Comparison of ENCODE assay signal across 29 mouse cellular contexts in genomic region chr16:12010136-12010535, GRCm38 (mm10). TPM values are rescaled to one million over a fixed set of nuclear protein-coding genes. Genes with fewer than 3 reads are reported as not detected.
A peak's percentile ranks its signal among the peaks of the same experiment; 100 is the strongest.
DNase-seq lines count a peak whose midpoint lies in the region; ATAC-seq lines count a peak whose summit lies in the region.
"Had no signal": no experiment of that assay in that cellular context is flagged by ENCODE, and none has a peak within 500 bp of the region (broad histone marks: within the 10 kb centered on the region; RNA-seq: fewer than 3 reads in every experiment).

No protein-coding gene starts in this region.

- DNase-seq in heart, adult 11 months = peak; percentile 5
- DNase-seq in heart, adult 9 months (ENCODE audit: low spot score in 2 of 2) = no peak
- peak; percentile 31 for DNase-seq in Muller cell, postnatal 12 days (ENCODE audit: inconsistent ontology term)
- DNase-seq in liver, embryonic 11.5 days (ENCODE audit: low spot score) = no peak
- DNase-seq in kidney, postnatal 10 days = no peak
- DNase-seq: adrenal gland, adult 8-10 months; adrenal gland, postnatal 25 days; cerebellum, adult 11 months; cerebellum, adult 2 months; cerebellum, adult 9-11 months; cerebellum, postnatal 25 days; gastrocnemius, postnatal 10 days; gastrocnemius, postnatal 36 days; heart, postnatal 10 days; heart, postnatal 36 days; kidney, adult 11 months had no signal

- 79% methylated on average over 3 of the region's 3 CpGs for WGBS in forebrain, embryonic 15.5 days
- WGBS in forebrain, embryonic 13.5 days = 93% methylated on average over 3 of the region's 3 CpGs
- WGBS in liver, embryonic 11.5 days = 70% methylated on average over 3 of the region's 3 CpGs

- 0 out of 2 replicates have a peak, but pooled peaks have one; percentile 13 for ATAC-seq in forebrain, embryonic 15.5 days (replicated peaks)
- ATAC-seq in forebrain, embryonic 13.5 days = no peak; the same call in 1 of the 2 replicates
- no peak for ATAC-seq in liver, embryonic 11.5 days (replicated peaks; ENCODE audit: low FRiP score)
- ATAC-seq: activated CD4-positive, CD25-positive, alpha-beta regulatory T cell, adult 4 months; CD4-positive, CD25-positive, alpha-beta regulatory T cell, adult 4 months; hindbrain, embryonic 16.5 days; intestine, embryonic 15.5 days had no signal

- no peak overlapping the region for H3K27ac ChIP-seq in forebrain, embryonic 15.5 days (replicated peaks)
- no peak overlapping the region for H3K27ac ChIP-seq in forebrain, embryonic 13.5 days
- H3K27ac ChIP-seq in liver, embryonic 11.5 days (ENCODE audit: low read depth, low read length) = no peak overlapping the region
- H3K27ac ChIP-seq: embryonic facial prominence, embryonic 12.5 days; embryonic facial prominence, embryonic 15.5 days; heart, embryonic 15.5 days; hindbrain, embryonic 10.5 days; hindbrain, embryonic 13.5 days; intestine, embryonic 15.5 days had no signal

- H3K9me3 ChIP-seq in forebrain, embryonic 15.5 days = no peaks in the 10 kb centered on the region
- no peaks in the 10 kb centered on the region for H3K9me3 ChIP-seq in forebrain, embryonic 13.5 days (replicated peaks)
- no peaks in the 10 kb centered on the region for H3K9me3 ChIP-seq in liver, embryonic 11.5 days (ENCODE audit: control insufficient read depth, low read length)
- H3K9me3 ChIP-seq: embryonic facial prominence, embryonic 12.5 days; embryonic facial prominence, embryonic 15.5 days; heart, embryonic 12.5 days; heart, embryonic 15.5 days; hindbrain, embryonic 10.5 days; hindbrain, embryonic 13.5 days; intestine, embryonic 15.5 days had no signal

- H3K4me3 ChIP-seq in forebrain, embryonic 15.5 days = no peak overlapping the region
- no peak overlapping the region for H3K4me3 ChIP-seq in forebrain, embryonic 13.5 days
- no peak overlapping the region for H3K4me3 ChIP-seq in liver, embryonic 11.5 days (ENCODE audit: low read depth, low read length)
- H3K4me3 ChIP-seq: embryonic facial prominence, embryonic 12.5 days; embryonic facial prominence, embryonic 15.5 days; heart, embryonic 12.5 days; heart, embryonic 15.5 days; hindbrain, embryonic 10.5 days; hindbrain, embryonic 13.5 days; intestine, embryonic 15.5 days had no signal

- H3K4me1 ChIP-seq in forebrain, embryonic 15.5 days = no peaks in the 10 kb centered on the region
- peaks cover 8% of the 10 kb centered on the region; the same call in 1 of the 2 replicates for H3K4me1 ChIP-seq in forebrain, embryonic 13.5 days
- H3K4me1 ChIP-seq in liver, embryonic 11.5 days (replicated peaks; ENCODE audit: control insufficient read depth, insufficient read depth, low read length) = no peaks in the 10 kb centered on the region
- H3K4me1 ChIP-seq: embryonic facial prominence, embryonic 12.5 days; embryonic facial prominence, embryonic 15.5 days; heart, embryonic 12.5 days; heart, embryonic 15.5 days; hindbrain, embryonic 10.5 days; hindbrain, embryonic 13.5 days; intestine, embryonic 15.5 days had no signal

- no peaks in the 10 kb centered on the region for H3K36me3 ChIP-seq in forebrain, embryonic 15.5 days
- H3K36me3 ChIP-seq in forebrain, embryonic 13.5 days (ENCODE audit: poor library complexity, severe bottlenecking) = no peaks in the 10 kb centered on the region
- no peaks in the 10 kb centered on the region for H3K36me3 ChIP-seq in liver, embryonic 11.5 days (ENCODE audit: control insufficient read depth, insufficient read depth, low read length)
- H3K36me3 ChIP-seq: embryonic facial prominence, embryonic 12.5 days; embryonic facial prominence, embryonic 15.5 days; heart, embryonic 12.5 days; heart, embryonic 15.5 days; hindbrain, embryonic 10.5 days; hindbrain, embryonic 13.5 days; intestine, embryonic 15.5 days had no signal

- no peak overlapping the region for H3K4me2 ChIP-seq in forebrain, embryonic 15.5 days (replicated peaks)
- no peak overlapping the region for H3K4me2 ChIP-seq in forebrain, embryonic 13.5 days
- H3K4me2 ChIP-seq in liver, embryonic 11.5 days = no peak overlapping the region
- H3K4me2 ChIP-seq: embryonic facial prominence, embryonic 12.5 days; embryonic facial prominence, embryonic 15.5 days; heart, embryonic 12.5 days; heart, embryonic 15.5 days; hindbrain, embryonic 13.5 days; intestine, embryonic 15.5 days had no signal

- H3K27me3 ChIP-seq in forebrain, embryonic 15.5 days = no peaks in the 10 kb centered on the region
- H3K27me3 ChIP-seq in forebrain, embryonic 13.5 days = no peaks in the 10 kb centered on the region
- no peaks in the 10 kb centered on the region for H3K27me3 ChIP-seq in liver, embryonic 11.5 days (replicated peaks; ENCODE audit: control insufficient read depth, insufficient read depth, low read length)
- H3K27me3 ChIP-seq: embryonic facial prominence, embryonic 12.5 days; embryonic facial prominence, embryonic 15.5 days; heart, embryonic 12.5 days; heart, embryonic 15.5 days; hindbrain, embryonic 13.5 days; intestine, embryonic 15.5 days had no signal

- H3K9ac ChIP-seq in forebrain, embryonic 15.5 days (replicated peaks) = no peak overlapping the region
- no peak overlapping the region for H3K9ac ChIP-seq in forebrain, embryonic 13.5 days
- no peak overlapping the region for H3K9ac ChIP-seq in liver, embryonic 11.5 days (ENCODE audit: low read depth, low read length)
- H3K9ac ChIP-seq: embryonic facial prominence, embryonic 12.5 days; embryonic facial prominence, embryonic 15.5 days; heart, embryonic 12.5 days; heart, embryonic 15.5 days; hindbrain, embryonic 13.5 days; intestine, embryonic 15.5 days had no signal

RNA-seq across cellular contexts. Expression of gene Shisa9, which starts 26.2 kb away (rescaled TPM):
- 5.6 and 6.7 TPM in 2 replicates for polyA plus RNA-seq in forebrain, embryonic 15.5 days (2015; fragmentation: Nextera tagmentation; extraction: Ambion mirVana)
- 1.9 and 2.1 TPM in 2 replicates for polyA plus RNA-seq in forebrain, embryonic 13.5 days (2015; fragmentation: Nextera tagmentation; extraction: Ambion mirVana)
- polyA plus RNA-seq in liver, embryonic 11.5 days (2014; fragmentation: Nextera tagmentation; extraction: Ambion mirVana) = 0.99 and 1.6 TPM in 2 replicates
- polyA plus RNA-seq: activated CD4-positive, CD25-positive, alpha-beta regulatory T cell, adult 4 months; C2C12; CD4-positive, CD25-positive, alpha-beta regulatory T cell, adult 4 months had no signal

Comparison
In these comparisons a context has a peak if more than half of its experiments do, and no peak if none do; other contexts are left out.
1. DNase-seq: peak in heart, adult 11 months (single experiment) and Muller cell, postnatal 12 days (single experiment); none in heart, adult 9 months (0 of 2), liver, embryonic 11.5 days (single experiment) and kidney, postnatal 10 days (single experiment).